Mouse (Mus musculus) heart, embryonic 14.5 days (tissue): ENCODE results near the gene Mki67. TPM values are rescaled to one million over a fixed set of nuclear protein-coding genes. Genes with fewer than 3 reads are reported as not detected.

Experiments
- ATAC-seq: fragments of 200-750 bp; cut with Nextera tagmentation; 2 replicates; pipeline ENCODE4 v1.8.0; 2017; ENCODE audit warnings: low read depth, moderate TSS enrichment; ENCODE audit not compliant: insufficient number of reproducible peaks, insufficient read depth, low FRiP score
- H3K27ac ChIP-seq, 2 experiments: fragments of 200-500 bp in 1 of 2; fragments of 300-500 bp in 1 of 2; sonication (generic) in 1 of 2; replicated peaks in 1 of 2; 2 replicates each; pipeline ENCODE4 v1.5.1; 2012 to 2014; ENCODE audit warnings: low read depth in 2 of 2, low read length in 2 of 2, control low read depth in 1 of 2, mild to moderate bottlenecking in 1 of 2, mixed read lengths in 1 of 2; ENCODE audit not compliant: control insufficient read depth in 1 of 2, insufficient read depth in 1 of 2
- H3K27me3 ChIP-seq: fragments of 300-500 bp; sonication (generic); 2 replicates; pipeline ENCODE4 v1.6.1; 2014; ENCODE audit warnings: mild to moderate bottlenecking, low read length, control low read depth; ENCODE audit not compliant: control insufficient read depth, insufficient read depth
- H3K36me3 ChIP-seq: fragments of 300-500 bp; sonication (generic); 2 replicates; pipeline ENCODE4 v1.6.1; 2014; ENCODE audit warnings: mild to moderate bottlenecking, control low read depth, low read length, mixed read lengths; ENCODE audit not compliant: control insufficient read depth, insufficient read depth
- H3K4me1 ChIP-seq, 2 experiments: fragments of 200-500 bp in 1 of 2; fragments of 300-500 bp in 1 of 2; sonication (generic) in 1 of 2; 2 replicates each; pipeline ENCODE4 v1.6.1; 2012 to 2014; ENCODE audit warnings: low read length in 2 of 2, control low read depth in 1 of 2, mixed read lengths in 1 of 2; ENCODE audit not compliant: control insufficient read depth in 2 of 2, insufficient read depth in 2 of 2
- H3K4me2 ChIP-seq: fragments of 300-500 bp; sonication (generic); 2 replicates; pipeline ENCODE4 v1.6.1; 2014; ENCODE audit warnings: mild to moderate bottlenecking, low read length
- H3K4me3 ChIP-seq, 2 experiments: fragments of 200-500 bp in 1 of 2; fragments of 300-500 bp in 1 of 2; sonication (generic) in 1 of 2; 2 replicates each; pipeline ENCODE4 v1.5.1; 2012 to 2014; ENCODE audit warnings: low read length in 2 of 2, mild to moderate bottlenecking in 2 of 2, control low read depth in 1 of 2, low read depth in 1 of 2, moderate library complexity in 1 of 2; ENCODE audit not compliant: control insufficient read depth in 1 of 2, insufficient read depth in 1 of 2
- H3K9ac ChIP-seq: fragments of 300-500 bp; sonication (generic); 2 replicates; pipeline ENCODE4 v1.6.1; 2014; ENCODE audit warnings: mild to moderate bottlenecking, low read length
- H3K9me3 ChIP-seq: fragments of 300-500 bp; sonication (generic); 2 replicates; pipeline ENCODE4 v1.6.1; 2016; ENCODE audit warnings: low read length, control low read depth; ENCODE audit not compliant: control insufficient read depth
- WGBS: fragments of 180-500 bp; shearing (Covaris S2); extraction: QIAGEN DNeasy Blood & Tissue Kit; methylation state at CpG from one replicate; pipeline ENCODE4 v1.1.7; 2014; 5-methylcytosine and 5-hydroxymethylcytosine counted together
- polyA plus RNA-seq: library from polyadenylated mRNA; unstranded; fragments of >200 nt; fragmentation: Nextera tagmentation; extraction: Ambion mirVana; gene quantifications from 2 replicates; pipeline ENCODE4 v1.2.1, GENCODE M21; 2014

The Mki67 gene
- 32.0 and 32.2 TPM in 2 replicates for polyA plus RNA-seq

GRCm38 (mm10) chr7:135715642-135716444 is at the start of gene Mki67:
TSS of gene Mki67 (minus strand) at chr7:135716361.
- peak within 1 kb of the TSS; percentile 81 to 89 for H3K27ac ChIP-seq
- H3K4me3 ChIP-seq, result peak within 1 kb of the TSS; percentile 81 to 93
- H3K4me2 ChIP-seq, result peak within 1 kb of the TSS; percentile 70
- ATAC-seq, result peak; percentile 18
- H3K36me3 ChIP-seq, result peaks cover 3% of the 10 kb centered on the region; the same call in 1 of the 2 replicates
- no peaks in the 10 kb centered on the region for H3K27me3 ChIP-seq
- H3K9ac ChIP-seq, result peak within 1 kb of the TSS; percentile 86
- H3K9me3 ChIP-seq, result no peaks in the 10 kb centered on the region
- peaks cover 2 to 16% of the 10 kb centered on the region in 2 experiments for H3K4me1 ChIP-seq
- 1% methylated on average over 73 of the region's 82 CpGs for WGBS

DNA sequence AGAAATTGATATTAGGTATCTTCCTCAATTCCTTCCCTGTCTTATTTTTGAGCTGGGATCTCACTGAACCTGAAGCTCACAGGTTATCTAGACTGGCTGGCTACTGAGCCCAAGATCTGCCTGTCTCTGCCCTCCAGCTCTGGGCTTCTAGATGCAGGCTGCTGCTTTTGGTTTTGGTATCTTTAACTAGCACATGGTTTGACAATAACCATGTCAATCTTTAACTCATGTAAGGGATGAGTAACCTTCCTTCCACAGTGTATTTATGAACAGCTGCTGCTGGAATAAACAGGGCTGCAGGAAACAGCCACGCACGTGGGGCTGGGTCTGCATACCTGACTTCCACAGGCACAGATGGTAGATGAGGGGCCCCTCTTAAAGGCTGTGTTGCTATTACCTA is 47.1 kb upstream of the Mki67 start:
- no peaks in the 10 kb centered on the region for H3K27me3 ChIP-seq
- ATAC-seq, result no peak
- H3K36me3 ChIP-seq, result no peaks in the 10 kb centered on the region
- H3K27ac ChIP-seq, result no peak overlapping the region
- no peak overlapping the region for H3K4me3 ChIP-seq
- WGBS, result 78% methylated on average over 2 of the region's 2 CpGs
- H3K4me2 ChIP-seq, result no peak overlapping the region
- H3K9ac ChIP-seq, result no peak overlapping the region
- H3K9me3 ChIP-seq, result no peaks in the 10 kb centered on the region
- H3K4me1 ChIP-seq, result no peaks in the 10 kb centered on the region

- no peak overlapping the region for H3K4me2 ChIP-seq
- H3K9me3 ChIP-seq, result no peaks in the 10 kb centered on the region
- WGBS, result 81% methylated on average over 12 of the region's 12 CpGs
- no peak overlapping the region for H3K9ac ChIP-seq
- H3K27ac ChIP-seq, result no peak overlapping the region
- H3K4me3 ChIP-seq, result no peak overlapping the region
- H3K4me1 ChIP-seq, result no peaks in the 10 kb centered on the region
- ATAC-seq, result no peak
- no peaks in the 10 kb centered on the region for H3K36me3 ChIP-seq
- H3K27me3 ChIP-seq, result no peaks in the 10 kb centered on the region
Observed at GRCm38 (mm10) chr7:135758754-135759510, 42.8 kb upstream of the Mki67 start.

DNA sequence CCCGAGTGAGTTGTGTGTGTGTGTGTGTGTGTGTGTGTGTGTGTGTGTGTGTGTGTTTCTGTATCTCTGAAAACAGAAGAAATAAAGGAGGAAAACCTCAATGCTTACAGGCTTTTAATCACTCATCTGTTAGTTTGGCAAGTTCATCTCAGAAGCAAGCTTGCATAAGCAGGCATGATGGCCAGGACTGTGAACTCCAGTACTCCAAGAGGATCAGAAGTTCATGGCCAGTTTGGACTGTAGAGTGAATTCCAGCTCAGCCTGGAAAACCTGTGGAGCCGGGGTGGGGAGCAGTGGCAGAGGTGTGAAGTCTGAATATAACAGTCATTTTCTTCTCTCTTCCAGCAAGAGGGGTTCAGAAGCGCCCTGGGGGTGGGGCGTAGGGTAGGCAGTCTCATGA is 42.0 kb upstream of the Mki67 start:
- Histone ChIP-seq H3K36me3 (no peaks in the 10 kb centered on the region), H3K9ac (no peak overlapping the region), H3K27ac (no peak overlapping the region), H3K4me3 (no peak overlapping the region), H3K9me3 (no peaks in the 10 kb centered on the region), H3K4me2 (no peak overlapping the region), H3K4me1 (no peaks in the 10 kb centered on the region), H3K27me3 (no peaks in the 10 kb centered on the region)
- 64% methylated on average over 4 of the region's 4 CpGs for WGBS
- no peak for ATAC-seq

GRCm38 (mm10) chr7:135756984-135757586 is 40.9 kb upstream of the Mki67 start:
- whole genome bisulfite sequencing, result 83% methylated on average over 6 of the region's 6 CpGs
- no peaks in the 10 kb centered on the region for H3K27me3 ChIP-seq
- no peak overlapping the region for H3K9ac ChIP-seq
- H3K4me3 ChIP-seq, result no peak overlapping the region
- H3K27ac ChIP-seq, result no peak overlapping the region
- no peaks in the 10 kb centered on the region for H3K36me3 ChIP-seq
- no peak overlapping the region for H3K4me2 ChIP-seq
- H3K9me3 ChIP-seq, result no peaks in the 10 kb centered on the region
- no peak for ATAC-seq
- no peaks in the 10 kb centered on the region for H3K4me1 ChIP-seq

- peak; percentile 43; the same call in 1 of the 2 replicates for ATAC-seq
- Histone ChIP-seq H3K36me3 (no peaks in the 10 kb centered on the region), H3K27me3 (no peaks in the 10 kb centered on the region), H3K4me2 (no peak overlapping the region), H3K27ac (no peak overlapping the region), H3K9ac (no peak overlapping the region), H3K4me1 (peaks cover 3 to 6% of the 10 kb centered on the region in 2 experiments; a peak in 2 of 4 replicates), H3K4me3 (no peak overlapping the region), H3K9me3 (no peaks in the 10 kb centered on the region)
- 52% methylated on average over 6 of the region's 6 CpGs for WGBS
Observed at GRCm38 (mm10) chr7:135748986-135749385, 32.8 kb upstream of the Mki67 start.

GRCm38 (mm10) chr7:135747072-135747471 is 30.9 kb upstream of the Mki67 start:
- Histone ChIP-seq H3K4me3 (no peak overlapping the region), H3K27ac (no peak overlapping the region), H3K4me1 (peaks cover 3 to 6% of the 10 kb centered on the region in 2 experiments; a peak in 2 of 4 replicates), H3K36me3 (no peaks in the 10 kb centered on the region), H3K27me3 (no peaks in the 10 kb centered on the region), H3K4me2 (no peak overlapping the region), H3K9ac (no peak overlapping the region), H3K9me3 (peaks cover 2% of the 10 kb centered on the region; the same call in 1 of the 2 replicates)
- ATAC-seq, result no peak
- 62% methylated on average over 2 of the region's 2 CpGs for WGBS
